Mouse (Mus musculus) testis, adult 2 months (tissue): ENCODE measurements around the gene Wbp11. TPM values are rescaled to one million over a fixed set of nuclear protein-coding genes. Genes with fewer than 3 reads are reported as not detected.

Experiments used
- H3K27ac ChIP-seq: fragments of 200-500 bp; 2 replicates; pipeline ENCODE4 v1.5.1; 2012; ENCODE audit warnings: low read depth, low read length; ENCODE audit not compliant: control insufficient read depth, insufficient read depth
- H3K27me3 ChIP-seq: fragments of 200-500 bp; 2 replicates; pipeline ENCODE4 v1.6.1; 2012; ENCODE audit warnings: mild to moderate bottlenecking, low read length, moderate library complexity; ENCODE audit not compliant: control insufficient read depth, insufficient read depth
- H3K36me3 ChIP-seq: fragments of 200-500 bp; 2 replicates; pipeline ENCODE4 v1.6.1; 2012; ENCODE audit warnings: mild to moderate bottlenecking, low read length; ENCODE audit not compliant: control insufficient read depth, insufficient read depth
- H3K4me1 ChIP-seq: fragments of 200-500 bp; 2 replicates; pipeline ENCODE4 v1.6.1; 2012; ENCODE audit warnings: low read length; ENCODE audit not compliant: control insufficient read depth, insufficient read depth
- H3K4me3 ChIP-seq: fragments of 200-500 bp; 2 replicates; pipeline ENCODE4 v1.5.1; 2012; ENCODE audit warnings: low read depth, mild to moderate bottlenecking, low read length, moderate library complexity, mixed read lengths; ENCODE audit not compliant: control insufficient read depth
- CTCF ChIP-seq: fragments of 200-500 bp; IDR thresholded peaks from 2 replicates; pipeline ENCODE4 v1.5.1; 2012; ENCODE audit warnings: low read depth, mild to moderate bottlenecking, inconsistent platforms, low read length, moderate library complexity; ENCODE audit not compliant: control insufficient read depth, insufficient read depth, insufficient replicate concordance
- POLR2A ChIP-seq: fragments of 200-500 bp; IDR thresholded peaks from 2 replicates; pipeline ENCODE4 v1.6.1; 2012; ENCODE audit warnings: low read depth, mild to moderate bottlenecking, inconsistent platforms, low read length, moderate library complexity; ENCODE audit not compliant: control insufficient read depth
- polyA plus RNA-seq: library from polyadenylated mRNA; depleted of rRNA; stranded (reverse); fragments of >200 nt; gene quantifications from 2 replicates; pipeline ENCODE4 v1.2.3, GENCODE M21; 2012

Gene Wbp11
- polyA plus RNA-seq, 1 experiment = 252 TPM

GRCm38 (mm10) chr6:136809077-136809476 lies 19.0 kb downstream of the Wbp11 start:
- H3K4me1 ChIP-seq = peaks cover 10% of the 10 kb centered on the region
- no peaks in the 10 kb centered on the region for H3K27me3 ChIP-seq
- peak overlapping the region; percentile 34; the same call in 1 of the 2 replicates for H3K27ac ChIP-seq
- TF ChIP-seq POLR2A (no peak), CTCF (no peak)
- peak overlapping the region; percentile 82 for H3K4me3 ChIP-seq
- no peaks in the 10 kb centered on the region for H3K36me3 ChIP-seq

- Histone ChIP-seq H3K4me1 (peaks cover 11% of the 10 kb centered on the region), H3K27me3 (no peaks in the 10 kb centered on the region), H3K4me3 (peak overlapping the region; percentile 82), H3K36me3 (no peaks in the 10 kb centered on the region), H3K27ac (peak overlapping the region; percentile 34)
- TF ChIP-seq CTCF = no peak
- TF ChIP-seq POLR2A = no peak
These were observed 19.4 kb downstream of the Wbp11 start for GRCm38 (mm10) chr6:136808631-136809046.

- no peaks in the 10 kb centered on the region for H3K36me3 ChIP-seq
- H3K27me3 ChIP-seq = no peaks in the 10 kb centered on the region
- peak within 1 kb of the TSS; percentile 82 for H3K4me3 ChIP-seq
- TF ChIP-seq CTCF = no peak
- TF ChIP-seq POLR2A = peak; percentile 74
- H3K27ac ChIP-seq = peak within 1 kb of the TSS; percentile 34
- H3K4me1 ChIP-seq = peaks cover 14% of the 10 kb centered on the region
These were observed 20.0 kb downstream of the Wbp11 start, which contains the start of gene H2afj for GRCm38 (mm10) chr6:136808014-136808417. Gene H2afj, plus strand, starts transcription at chr6:136808244.

- peaks cover 14% of the 10 kb centered on the region for H3K4me1 ChIP-seq
- no peaks in the 10 kb centered on the region for H3K36me3 ChIP-seq
- TF ChIP-seq CTCF (no peak), POLR2A (no peak)
- H3K27ac ChIP-seq = peak overlapping the region; percentile 24
- peak overlapping the region; percentile 63 for H3K4me3 ChIP-seq
- no peaks in the 10 kb centered on the region for H3K27me3 ChIP-seq
These were observed 20.5 kb downstream of the Wbp11 start for GRCm38 (mm10) chr6:136807395-136808013.

GRCm38 (mm10) chr6:136806819-136807218 lies 21.2 kb downstream of the Wbp11 start:
- Histone ChIP-seq H3K4me1 (peaks cover 14% of the 10 kb centered on the region), H3K27ac (no peak overlapping the region), H3K36me3 (no peaks in the 10 kb centered on the region), H3K4me3 (no peak overlapping the region), H3K27me3 (no peaks in the 10 kb centered on the region)
- TF ChIP-seq POLR2A = no peak
- TF ChIP-seq CTCF = no peak

GRCm38 (mm10) chr6:136805409-136805775 lies 22.6 kb downstream of the Wbp11 start:
- peaks cover 14% of the 10 kb centered on the region for H3K4me1 ChIP-seq
- H3K4me3 ChIP-seq = no peak overlapping the region
- TF ChIP-seq CTCF (no peak), POLR2A (no peak)
- no peaks in the 10 kb centered on the region for H3K27me3 ChIP-seq
- no peak overlapping the region for H3K27ac ChIP-seq
- no peaks in the 10 kb centered on the region for H3K36me3 ChIP-seq

- no peaks in the 10 kb centered on the region for H3K36me3 ChIP-seq
These were observed 23.2 kb downstream of the Wbp11 start for GRCm38 (mm10) chr6:136804705-136805408.

More at GRCm38 (mm10) chr6:136804705-136805408, 23.2 kb downstream of the Wbp11 start:
- H3K27ac ChIP-seq = peak overlapping the region; percentile 55; the same call in 1 of the 2 replicates
- H3K27me3 ChIP-seq = no peaks in the 10 kb centered on the region
- H3K4me3 ChIP-seq = no peak overlapping the region
- no peak for TF ChIP-seq POLR2A
- no peak for TF ChIP-seq CTCF
- peaks cover 14% of the 10 kb centered on the region for H3K4me1 ChIP-seq
